Mouse (Mus musculus) kidney, adult 2 months (tissue): ENCODE measurements around the gene Nudt4. TPM values are rescaled to one million over a fixed set of nuclear protein-coding genes. Genes with fewer than 3 reads are reported as not detected.
"Not testable (repeated sequence)": the region's sequence is repeated elsewhere in the genome, so short reads cannot be mapped to it uniquely, and the experiment has no call there.

Experiments used
- DNase-seq: peaks from one replicate; pipeline ENCODE4 v3.0.0; 2021
- H3K27ac ChIP-seq: fragments of 200-500 bp; 2 replicates; pipeline ENCODE4 v1.5.1; 2012; ENCODE audit warnings: low read depth, low read length, control low read depth, inconsistent platforms; ENCODE audit not compliant: insufficient read depth
- H3K27me3 ChIP-seq: fragments of 200-500 bp; replicated peaks from 2 replicates; pipeline ENCODE4 v1.6.1; 2012; ENCODE audit warnings: mild to moderate bottlenecking, moderate library complexity, low read length, inconsistent platforms; ENCODE audit not compliant: control insufficient read depth, insufficient read depth
- H3K36me3 ChIP-seq: fragments of 200-500 bp; 2 replicates; pipeline ENCODE4 v1.6.1; 2012; ENCODE audit warnings: mild to moderate bottlenecking, moderate library complexity, low read length, inconsistent platforms; ENCODE audit not compliant: control insufficient read depth, insufficient read depth
- H3K4me1 ChIP-seq: fragments of 200-500 bp; 2 replicates; pipeline ENCODE4 v1.6.1; 2011; ENCODE audit warnings: low read length; ENCODE audit not compliant: control insufficient read depth, insufficient read depth
- H3K4me3 ChIP-seq: fragments of 200-500 bp; 2 replicates; pipeline ENCODE4 v1.5.1; 2011; ENCODE audit warnings: mild to moderate bottlenecking, low read depth, low read length, control low read depth; ENCODE audit not compliant: insufficient read depth
- CTCF ChIP-seq: fragments of 200-500 bp; conservative IDR thresholded peaks from 2 replicates; pipeline ENCODE4 v1.5.1; 2011; ENCODE audit warnings: low read depth, mild to moderate bottlenecking, control low read depth, low read length, moderate library complexity, mixed read lengths; ENCODE audit not compliant: insufficient read depth, insufficient read length
- POLR2A ChIP-seq: fragments of 200-500 bp; IDR thresholded peaks from one replicate; pipeline ENCODE4 v1.6.1; 2011; ENCODE audit warnings: low read depth, low read length, control low read depth
- WGBS: fragments of 180-500 bp; shearing (Covaris S2); methylation state at CpG from one replicate; pipeline ENCODE4 v1.1.7; 2018; 5-methylcytosine and 5-hydroxymethylcytosine counted together
- polyA plus RNA-seq: library from polyadenylated mRNA; depleted of rRNA; stranded (reverse); fragments of >200 nt; gene quantifications from 2 replicates; pipeline ENCODE4 v1.2.3, GENCODE M21; 2012

Gene Nudt4
- polyA plus RNA-seq, 1 experiment = 92.7 TPM

- Histone ChIP-seq H3K4me3 (peak overlapping the region; percentile 32; the same call in 1 of the 2 replicates), H3K27me3 (no peaks in the 10 kb centered on the region), H3K4me1 (peaks cover 16% of the 10 kb centered on the region; the same call in 1 of the 2 replicates), H3K27ac (peak overlapping the region; percentile 49), H3K36me3 (no peaks in the 10 kb centered on the region; the same call in 1 of the 2 replicates)
- DNase-seq = no peak
- 71% methylated on average over 5 of the region's 5 CpGs for WGBS
- TF ChIP-seq CTCF = peak; percentile 72
- no peak for TF ChIP-seq POLR2A
Observed at GRCm38 (mm10) chr10:95557337-95557828, 6.6 kb downstream of the Nudt4 start.

GRCm38 (mm10) chr10:95555866-95556265, 8.1 kb downstream of the Nudt4 start:
- Histone ChIP-seq H3K4me3 (peak overlapping the region; percentile 30), H3K27me3 (no peaks in the 10 kb centered on the region), H3K4me1 (peaks cover 16% of the 10 kb centered on the region; the same call in 1 of the 2 replicates), H3K36me3 (no peaks in the 10 kb centered on the region; the same call in 1 of the 2 replicates), H3K27ac (peak overlapping the region; percentile 63)
- no peak for DNase-seq
- TF ChIP-seq CTCF (no peak), POLR2A (no peak)
- WGBS = 45% methylated on average over 11 of the region's 11 CpGs

GRCm38 (mm10) chr10:95552326-95552725, 11.6 kb downstream of the Nudt4 start:
- Histone ChIP-seq H3K27me3 (no peaks in the 10 kb centered on the region), H3K4me1 (peaks cover 20% of the 10 kb centered on the region), H3K27ac (no peak overlapping the region; the same call in 1 of the 2 replicates), H3K4me3 (no peak overlapping the region), H3K36me3 (peaks cover 17% of the 10 kb centered on the region)
- TF ChIP-seq POLR2A (no peak), CTCF (no peak)
- WGBS = 52% methylated on average over 3 of the region's 3 CpGs
- DNase-seq = no peak

GRCm38 (mm10) chr10:95551752-95552151, 12.2 kb downstream of the Nudt4 start:
- no peak overlapping the region for H3K27ac ChIP-seq
- TF ChIP-seq CTCF (peak; percentile 24; the same call in 1 of the 2 replicates), POLR2A (no peak)
- DNase-seq = no peak
- H3K27me3 ChIP-seq = no peaks in the 10 kb centered on the region
- H3K4me3 ChIP-seq = no peak overlapping the region
- H3K36me3 ChIP-seq = peaks cover 17% of the 10 kb centered on the region
- peaks cover 20% of the 10 kb centered on the region for H3K4me1 ChIP-seq

GRCm38 (mm10) chr10:95550506-95550905, 13.4 kb downstream of the Nudt4 start:
- Histone ChIP-seq H3K4me1 (peaks cover 14% of the 10 kb centered on the region), H3K4me3 (no peak overlapping the region), H3K27me3 (no peaks in the 10 kb centered on the region), H3K27ac (no peak overlapping the region), H3K36me3 (peaks cover 22% of the 10 kb centered on the region)
- WGBS = 50% methylated on average over 1 of the region's 1 CpGs
- no peak for DNase-seq
- TF ChIP-seq POLR2A (no peak), CTCF (peak; percentile 22; the same call in 1 of the 2 replicates)

- H3K4me1 ChIP-seq = peaks cover 22% of the 10 kb centered on the region
- not testable (repeated sequence) for DNase-seq, H3K27ac ChIP-seq, H3K27me3 ChIP-seq, H3K4me3 ChIP-seq
- peaks cover 22% of the 10 kb centered on the region for H3K36me3 ChIP-seq
- 75% methylated on average over 5 of the region's 5 CpGs for WGBS
Observed at GRCm38 (mm10) chr10:95549080-95549479, 14.9 kb downstream of the Nudt4 start.

- WGBS = 24% methylated on average over 11 of the region's 11 CpGs
- TF ChIP-seq CTCF = no peak
- TF ChIP-seq POLR2A = no peak
- DNase-seq = no peak
- Histone ChIP-seq H3K27me3 (no peaks in the 10 kb centered on the region), H3K36me3 (peaks cover 22% of the 10 kb centered on the region), H3K4me3 (no peak overlapping the region), H3K4me1 (peaks cover 26% of the 10 kb centered on the region), H3K27ac (peak overlapping the region; percentile 74)
Observed at GRCm38 (mm10) chr10:95548154-95548826, 15.7 kb downstream of the Nudt4 start.
